Mouse (Mus musculus): ENCODE measurements around the gene Lrrc8e.
"Not testable (repeated sequence)": the region's sequence is repeated elsewhere in the genome, so short reads cannot be mapped to it uniquely, and the experiment has no call there.

The Lrrc8e gene

GRCm38 (mm10) chr8:4219617-4220016, 7.0 kb upstream of the Lrrc8e start:
- DNase-seq (ENCODE audit: low spot score) = no peak

GRCm38 (mm10) chr8:4222059-4222458, 4.6 kb upstream of the Lrrc8e start:
- no peak for DNase-seq (ENCODE audit: low spot score)

- no peak for DNase-seq (ENCODE audit: low spot score)
These were observed 304 bp upstream of the Lrrc8e start for GRCm38 (mm10) chr8:4226323-4226722.

GRCm38 (mm10) chr8:4227919-4228318, 1.3 kb downstream of the Lrrc8e start:
- no peak for DNase-seq (ENCODE audit: low spot score)

- no peak for DNase-seq (ENCODE audit: low spot score)
These were observed 3.2 kb downstream of the Lrrc8e start for GRCm38 (mm10) chr8:4229784-4230183.

GRCm38 (mm10) chr8:4230612-4231351, 4.2 kb downstream of the Lrrc8e start:
- DNase-seq (ENCODE audit: low spot score) = no peak

- peak; percentile 39 for DNase-seq (ENCODE audit: low spot score)
These were observed 11.3 kb downstream of the Lrrc8e start for GRCm38 (mm10) chr8:4237814-4238433.

GRCm38 (mm10) chr8:4238434-4239192, 12.0 kb downstream of the Lrrc8e start, which contains the start of the genes Map2k7 and Gm49320:
Gene Map2k7, plus strand, starts transcription at chr8:4238740.
Gene Gm49320, plus strand, starts transcription at chr8:4238865.
- DNase-seq (ENCODE audit: low spot score) = peak; percentile 100

- DNase-seq (ENCODE audit: low spot score) = no peak
These were observed 12.7 kb downstream of the Lrrc8e start for GRCm38 (mm10) chr8:4239193-4239890.

GRCm38 (mm10) chr8:4245061-4245460, 18.4 kb downstream of the Lrrc8e start:
- no peak for DNase-seq (ENCODE audit: low spot score)

GRCm38 (mm10) chr8:4245737-4246136, 19.1 kb downstream of the Lrrc8e start:
- no peak for DNase-seq (ENCODE audit: low spot score)

GRCm38 (mm10) chr8:4247241-4247640, 20.6 kb downstream of the Lrrc8e start:
- no peak for DNase-seq (ENCODE audit: low spot score)

GRCm38 (mm10) chr8:4247951-4248540, 21.4 kb downstream of the Lrrc8e start, which contains the start of gene Tgfbr3l:
Gene Tgfbr3l, plus strand, starts transcription at chr8:4248214.
- no peak for DNase-seq (ENCODE audit: low spot score)

GRCm38 (mm10) chr8:4249213-4249612, 22.6 kb downstream of the Lrrc8e start:
- DNase-seq (ENCODE audit: low spot score) = peak; percentile 63

- peak; percentile 86 for DNase-seq (ENCODE audit: low spot score)
These were observed 23.8 kb downstream of the Lrrc8e start for GRCm38 (mm10) chr8:4250306-4250970.

GRCm38 (mm10) chr8:4252116-4252760, 25.6 kb downstream of the Lrrc8e start:
- no peak for DNase-seq (ENCODE audit: low spot score)

GRCm38 (mm10) chr8:4252934-4253841, 26.6 kb downstream of the Lrrc8e start, which contains the start of gene Snapc2:
Gene Snapc2, plus strand, starts transcription at chr8:4253080.
- DNase-seq (ENCODE audit: low spot score) = peak; percentile 97

GRCm38 (mm10) chr8:4254001-4254400, 27.4 kb downstream of the Lrrc8e start:
- DNase-seq (ENCODE audit: low spot score) = peak; percentile 34

GRCm38 (mm10) chr8:4255471-4255870, 28.8 kb downstream of the Lrrc8e start:
- not testable (repeated sequence) for DNase-seq (ENCODE audit: low spot score)

Measured in embryo, embryonic 10 days (tissue).